Mouse (Mus musculus) heart, postnatal 14 days (tissue): ENCODE measurements around the gene Slx1b. TPM values are rescaled to one million over a fixed set of nuclear protein-coding genes. Genes with fewer than 3 reads are reported as not detected.
A peak's percentile ranks its signal among the peaks of the same experiment; 100 is the strongest.
"Not testable (repeated sequence)": the region's sequence is repeated elsewhere in the genome, so short reads cannot be mapped to it uniquely, and the experiment has no call there.

ENCODE experiments used
- DNase-seq, 2 experiments: peaks; one replicate each; pipeline ENCODE4 v3.0.0; 2021 to 2022
- intact Hi-C: fragments of 180-260 bp; cut with DNase I; formaldehyde crosslinking; loops from one replicate; pipeline ENCODE4 v1.15.1; 2025
- total RNA-seq, 2 experiments: library from RNA; stranded (reverse); gene quantifications; 2 replicates each; pipeline ENCODE4 v1.2.3; 2021

Gene Slx1b
- total RNA-seq, 2 experiments from 2014 or later, result 5.7 to 7.7 TPM

DNA sequence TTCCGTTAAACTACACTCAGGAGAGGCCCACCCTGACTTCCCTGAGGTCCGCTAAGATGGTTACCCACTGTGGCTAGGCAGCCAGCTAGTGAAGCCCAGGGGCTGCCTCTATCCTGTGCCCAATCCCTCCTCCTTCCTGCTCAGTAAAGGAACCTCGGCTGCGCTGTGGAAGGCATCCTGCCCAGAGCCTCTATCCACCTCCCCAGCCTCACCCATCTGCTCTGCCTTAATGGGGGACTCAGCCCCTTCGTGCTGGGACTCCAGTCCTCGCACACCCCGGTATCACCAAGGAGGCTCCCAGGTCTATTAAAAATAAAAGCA, 8.1 kb upstream of the Slx1b start:
- no peak for DNase-seq
- intact Hi-C loops, result no loop called here

DNA sequence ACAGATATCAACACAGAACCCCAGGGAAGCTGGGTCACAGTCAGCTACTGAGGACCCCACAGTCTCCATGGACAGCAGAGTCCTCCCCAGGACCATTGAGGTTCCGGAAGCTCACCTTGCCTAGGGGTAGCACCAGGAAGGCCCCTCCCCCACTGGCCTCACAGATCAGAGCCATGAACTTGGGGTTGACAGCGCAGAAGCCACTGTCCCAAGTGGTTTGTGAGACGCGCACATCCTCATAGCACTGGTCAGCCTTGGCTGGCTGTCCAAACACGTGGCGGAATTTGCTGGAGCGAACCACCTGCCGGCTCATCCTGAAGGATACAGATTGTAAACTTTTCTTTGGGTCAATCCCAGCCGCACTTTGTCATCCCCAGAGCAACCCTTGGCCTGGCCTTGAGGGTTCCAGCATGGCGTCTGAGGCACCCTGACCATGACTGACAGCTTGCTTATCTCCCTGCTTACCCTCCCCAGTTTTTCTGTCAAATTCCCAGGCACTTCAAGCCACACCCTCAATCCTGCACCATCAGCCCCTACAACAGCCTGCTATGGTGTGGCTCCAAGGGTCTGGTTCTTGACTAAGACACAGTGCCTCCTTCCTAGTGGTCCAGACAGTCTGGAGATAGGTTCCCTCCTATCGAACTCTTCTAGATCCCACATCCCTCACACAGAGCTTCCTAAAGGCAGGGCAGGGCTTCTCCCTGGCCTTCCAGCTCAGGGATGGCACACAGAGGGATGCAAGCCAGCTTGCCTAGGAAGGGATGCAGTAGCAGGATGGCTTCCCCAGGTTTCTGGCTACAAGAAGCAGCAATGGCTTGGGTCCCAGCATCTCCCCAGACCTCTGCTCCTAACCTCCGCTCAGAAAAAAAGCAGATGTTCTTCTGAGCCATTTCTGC, 7.5 kb upstream of the Slx1b start:
- intact Hi-C loops, result no loop called here
- DNase-seq, result no peak

DNA sequence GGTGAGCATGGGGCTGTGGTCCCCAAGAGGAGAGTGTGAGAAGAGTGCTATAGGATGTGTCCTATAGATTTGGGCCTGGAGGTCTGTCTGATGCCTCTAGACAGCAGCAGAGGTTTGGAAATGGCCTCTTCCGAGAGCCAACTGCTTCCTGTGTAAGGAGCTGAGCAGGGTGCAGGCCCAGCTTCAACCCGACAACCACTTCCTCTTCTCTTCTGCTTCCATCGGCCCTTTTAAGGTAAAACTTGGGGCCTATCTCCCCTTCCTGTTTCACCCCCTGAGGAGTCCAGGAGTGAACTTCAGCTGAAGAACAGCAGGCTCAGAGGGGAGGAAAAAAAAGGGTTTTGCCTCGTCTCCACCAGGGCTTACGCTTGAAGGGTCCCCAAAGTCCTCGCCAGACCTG, 6.8 kb upstream of the Slx1b start:
- intact Hi-C loops, result no loop called here
- DNase-seq, result no peak

DNA sequence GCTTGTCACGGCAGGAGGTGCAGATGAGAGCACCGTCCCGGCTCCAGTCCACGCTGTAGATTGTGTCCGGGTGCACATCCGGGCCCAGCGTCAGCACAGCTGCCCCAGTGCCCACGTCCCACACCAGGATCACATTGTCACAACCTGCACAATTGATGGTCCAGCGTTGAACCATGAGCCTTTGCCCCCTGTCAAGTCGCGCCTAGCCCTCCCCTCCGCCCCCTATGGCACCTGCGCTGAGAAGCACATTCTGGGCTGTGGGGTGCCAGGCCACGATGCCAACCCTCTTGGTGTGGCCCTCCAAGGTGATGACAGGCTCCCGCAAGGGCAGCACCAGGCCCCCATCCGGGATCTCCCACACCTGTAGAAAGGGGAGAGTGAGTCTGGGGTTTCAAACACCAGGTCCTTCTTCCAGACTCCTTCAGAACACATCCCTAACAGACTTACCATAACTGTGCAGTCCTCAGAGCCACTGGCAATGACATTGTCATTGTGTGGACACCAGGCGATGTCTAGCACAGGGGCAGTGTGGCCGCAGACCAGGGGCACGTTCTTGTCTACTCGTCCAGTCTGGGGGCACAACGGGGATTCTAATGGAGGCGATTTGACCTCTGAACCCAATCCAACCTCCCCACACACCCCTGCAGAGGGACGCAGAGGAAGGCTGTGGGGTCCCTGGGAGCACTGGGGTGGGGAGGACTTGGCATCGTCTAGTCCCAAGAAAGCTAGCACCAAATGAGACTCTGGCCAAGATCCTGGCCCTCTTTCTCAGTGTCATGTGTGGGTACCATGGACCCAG, 6.2 kb upstream of the Slx1b start:
- intact Hi-C loops, result no loop called here
- DNase-seq, result no peak

DNA sequence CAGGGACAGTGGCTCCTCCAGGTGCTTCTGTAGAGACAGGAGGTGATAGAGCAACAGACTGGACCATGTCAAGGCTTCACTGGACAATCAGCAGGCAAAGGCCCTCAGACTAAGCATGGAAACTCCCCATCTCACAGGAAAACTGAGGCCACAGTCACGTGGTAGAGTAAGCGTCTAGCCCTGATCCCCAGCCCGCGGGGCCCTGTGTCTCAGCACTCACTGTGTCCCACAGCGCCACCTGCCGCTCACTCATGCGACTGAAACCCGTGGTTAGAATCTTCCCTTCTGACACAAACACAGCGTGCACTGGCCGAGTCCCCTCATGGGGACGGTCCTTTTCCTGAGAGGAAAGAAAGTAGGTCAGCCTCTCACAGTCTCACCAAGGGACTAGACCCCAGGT, 5.5 kb upstream of the Slx1b start:
- intact Hi-C loops, result no loop called here
- peak; percentile 89 to 93 for DNase-seq

GRCm38 (mm10) chr7:126700063-126701015, 4.8 kb upstream of the Slx1b start:
- no peak for DNase-seq
- intact Hi-C loops, result no loop called here

DNA sequence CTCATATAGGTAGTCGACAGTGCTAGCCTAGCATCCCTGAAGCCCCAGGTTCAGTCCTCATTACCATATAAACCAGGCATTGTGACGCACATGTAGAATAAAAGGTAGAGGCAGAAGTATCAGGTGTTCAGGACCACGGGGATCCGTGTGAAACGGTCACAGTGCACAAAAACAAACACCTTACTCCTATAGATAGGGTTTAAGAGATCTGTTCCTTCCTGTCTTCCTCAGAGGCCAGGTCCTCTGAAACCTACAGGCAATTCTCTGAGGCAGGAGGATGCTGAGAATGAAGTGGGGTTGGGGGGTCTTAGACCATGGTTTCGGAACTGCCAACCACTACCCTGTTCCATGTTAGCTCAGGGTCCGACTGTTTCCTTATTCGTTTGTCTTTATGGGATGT, 2.3 kb upstream of the Slx1b start:
- DNase-seq, result no peak
- intact Hi-C loops, result loop anchor here (2.0 to 5.0 kb wide), 2 partner anchors 113 to 211 kb away; partner anchors contain the start of genes Apobr, Cln3 and Tufm

DNA sequence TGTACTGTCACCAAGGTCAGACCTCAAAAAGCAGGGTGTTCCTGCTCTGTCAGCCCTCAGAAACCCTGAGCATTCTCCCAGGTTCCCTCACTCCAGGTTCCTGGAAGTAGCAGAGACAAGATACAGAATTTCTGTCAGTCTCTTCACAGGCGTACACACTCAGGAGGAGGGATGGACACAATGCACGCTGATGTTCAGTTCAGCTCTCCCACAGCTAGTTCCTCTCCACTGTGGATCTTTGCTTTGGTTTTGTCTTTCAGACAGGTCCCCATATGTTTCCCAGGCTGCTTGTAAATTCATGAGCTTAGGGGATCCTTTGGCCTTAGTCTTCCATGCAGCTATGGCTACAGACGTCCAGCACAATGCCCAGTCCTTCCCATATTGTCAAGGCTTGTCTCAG, 1.3 kb upstream of the Slx1b start:
- no peak for DNase-seq
- intact Hi-C loops, result loop anchor here (5.0 kb wide), 1 partner anchor 210 kb away; the partner anchor contains the start of gene Tufm

GRCm38 (mm10) chr7:126696303-126696702, 719 bp upstream of the Slx1b start:
- DNase-seq, result no peak
- intact Hi-C loops, result loop anchor here (5.0 kb wide), 1 partner anchor 209 kb away; the partner anchor contains the start of gene Tufm

DNA sequence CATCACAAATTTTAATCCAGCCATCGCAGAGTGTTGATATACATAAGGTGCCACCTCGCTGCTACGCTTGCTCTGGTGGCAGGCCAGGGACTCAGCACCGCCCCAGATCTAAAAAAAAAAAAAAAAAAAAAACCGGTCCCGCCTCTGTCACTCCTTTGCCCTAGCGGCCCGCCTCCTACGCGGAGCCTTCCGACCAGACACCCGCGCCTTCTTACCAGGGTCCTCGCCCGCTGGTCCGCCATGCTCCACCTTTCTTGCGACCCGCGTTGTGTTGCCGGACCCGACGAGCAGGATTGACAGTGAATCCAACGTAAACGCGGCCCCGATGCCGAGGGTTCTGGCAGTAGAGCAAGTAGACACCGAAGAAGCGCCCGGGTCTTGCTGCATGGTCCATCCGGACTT, 373 bp downstream of the Slx1b start, which contains the start of gene Bola2:
Bola2 (plus strand) TSS at position 192 of the 402 bp plus-strand sequence.
- intact Hi-C loops, result loop anchor here (5.0 kb wide), 1 partner anchor 208 kb away; the partner anchor contains the start of gene Tufm
- DNase-seq, result peak; percentile 69 to 73

- DNase-seq, result no peak
- intact Hi-C loops, result loop anchor here (5.0 kb wide), 1 partner anchor 207 kb away; the partner anchor contains the start of gene Tufm
Observed at GRCm38 (mm10) chr7:126694441-126695051, 1.0 kb downstream of the Slx1b start.

DNA sequence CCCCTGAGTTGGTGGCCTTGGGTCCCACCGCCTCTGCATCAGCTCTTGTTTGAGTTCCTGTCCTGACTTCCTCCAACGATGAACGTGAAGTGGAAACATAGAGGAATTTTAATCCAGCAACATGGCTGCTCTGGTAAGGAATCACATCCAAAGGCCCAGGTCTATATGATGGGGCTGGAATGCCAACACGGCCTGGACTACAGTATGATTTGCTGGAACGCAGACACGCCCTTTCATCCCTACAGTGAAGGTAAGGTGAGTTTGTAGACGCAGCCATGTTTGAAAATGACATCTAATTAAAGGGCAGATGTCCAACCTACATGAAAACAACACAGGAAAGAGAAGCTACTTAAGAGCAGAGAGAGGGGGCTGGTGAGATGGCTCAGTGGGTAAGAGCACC, 1.8 kb downstream of the Slx1b start:
- no peak for DNase-seq
- intact Hi-C loops, result loop anchor here (1.0 kb wide), 1 partner anchor 49 kb away; no protein-coding TSS in a partner anchor

GRCm38 (mm10) chr7:126693256-126693655, 2.3 kb downstream of the Slx1b start:
- peak; percentile 85 to 92 for DNase-seq
- intact Hi-C loops, result loop anchor here (1.0 kb wide), 1 partner anchor 49 kb away; no protein-coding TSS in a partner anchor

GRCm38 (mm10) chr7:126692426-126692825, 3.2 kb downstream of the Slx1b start:
- intact Hi-C loops, result no loop called here
- no peak for DNase-seq

DNA sequence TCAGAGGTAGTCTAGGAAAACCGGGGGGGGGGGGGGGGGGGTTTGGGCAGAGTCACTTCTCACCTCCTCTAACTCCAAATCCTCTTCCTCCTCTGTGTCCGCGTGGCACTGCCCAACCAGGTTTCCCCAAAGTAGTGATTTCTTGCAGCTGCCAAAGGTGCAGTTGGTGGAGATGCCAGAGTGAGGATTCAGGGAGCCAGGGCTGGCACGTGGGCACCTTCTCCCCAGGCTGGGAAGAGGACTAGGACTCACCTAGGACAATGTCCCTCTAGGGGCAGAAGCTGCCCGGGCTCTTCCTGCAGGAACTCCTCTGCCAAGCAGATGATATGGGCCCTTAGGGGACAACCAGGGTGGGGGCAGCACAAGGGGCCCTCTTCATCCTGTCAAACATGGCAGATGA, 3.9 kb downstream of the Slx1b start:
- no peak for DNase-seq
- intact Hi-C loops, result no loop called here

DNA sequence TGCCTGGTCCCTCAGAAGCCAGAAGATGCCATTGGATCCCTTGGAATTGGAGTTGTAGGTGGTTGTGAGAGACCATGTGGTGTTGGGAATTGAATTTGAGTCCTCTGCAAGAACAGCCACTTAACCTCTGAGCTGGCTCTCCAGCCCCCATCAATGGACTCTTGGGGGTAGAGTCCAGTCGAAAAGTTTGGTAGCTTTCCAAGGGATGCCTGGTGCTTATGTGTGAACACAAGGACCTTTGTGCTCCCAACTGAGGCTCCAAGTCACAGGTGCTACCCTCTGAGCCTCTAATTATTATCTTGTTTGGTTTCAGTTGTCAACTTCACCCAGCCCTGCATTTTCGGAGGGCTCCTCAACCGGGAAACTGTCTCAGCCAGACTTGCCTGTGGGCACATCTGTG, 4.8 kb downstream of the Slx1b start:
- intact Hi-C loops, result no loop called here
- DNase-seq, result no peak

- intact Hi-C loops, result no loop called here
- no peak for DNase-seq
Observed at GRCm38 (mm10) chr7:126689021-126689420, 6.6 kb downstream of the Slx1b start.

DNA sequence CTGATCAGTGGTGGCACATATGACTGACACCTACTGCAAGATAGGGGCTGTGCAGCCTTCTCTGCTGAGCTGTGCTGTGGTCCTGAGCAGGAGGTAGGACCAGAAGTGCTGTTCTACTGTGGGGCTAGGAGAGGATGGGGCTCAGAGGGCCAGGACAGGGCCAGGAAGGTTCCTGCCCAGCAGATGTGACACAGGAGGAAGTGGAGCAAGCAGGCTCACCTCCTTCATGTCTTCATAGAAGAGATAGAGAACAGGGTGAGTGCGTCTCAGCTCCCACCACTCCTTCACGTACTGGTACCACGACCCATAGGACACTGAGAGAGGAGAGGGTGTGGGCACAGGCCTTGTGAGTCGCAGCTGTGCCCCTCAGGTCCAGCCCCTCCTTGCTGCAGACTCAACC, 7.4 kb downstream of the Slx1b start:
- DNase-seq, intact Hi-C loops: not testable (repeated sequence)

DNA sequence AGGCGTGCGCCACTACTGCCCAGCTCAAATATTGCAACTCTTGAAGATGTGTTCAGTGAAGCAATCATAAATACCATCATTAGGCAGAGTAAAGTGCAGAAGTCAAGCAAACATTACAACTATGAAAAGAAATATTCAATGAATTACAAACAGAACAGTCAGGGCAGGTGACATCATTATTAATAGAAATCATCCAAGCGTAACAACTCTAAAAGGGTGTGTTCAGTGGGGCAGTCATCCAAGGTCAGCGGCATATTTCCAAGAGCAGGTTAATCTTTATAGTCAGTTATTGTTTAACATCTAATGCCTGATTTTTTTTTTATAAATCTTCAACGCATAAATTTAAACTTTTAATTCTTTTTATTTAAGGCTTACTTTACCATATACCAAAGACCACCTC, 14.4 kb downstream of the Slx1b start:
- intact Hi-C loops, result no loop called here
- no peak for DNase-seq

- intact Hi-C loops, result no loop called here
- DNase-seq, result no peak
Observed at GRCm38 (mm10) chr7:126679683-126680082, 15.9 kb downstream of the Slx1b start.
